ENCODE assay signal across 8 mouse cellular contexts in the genomic region with DNA sequence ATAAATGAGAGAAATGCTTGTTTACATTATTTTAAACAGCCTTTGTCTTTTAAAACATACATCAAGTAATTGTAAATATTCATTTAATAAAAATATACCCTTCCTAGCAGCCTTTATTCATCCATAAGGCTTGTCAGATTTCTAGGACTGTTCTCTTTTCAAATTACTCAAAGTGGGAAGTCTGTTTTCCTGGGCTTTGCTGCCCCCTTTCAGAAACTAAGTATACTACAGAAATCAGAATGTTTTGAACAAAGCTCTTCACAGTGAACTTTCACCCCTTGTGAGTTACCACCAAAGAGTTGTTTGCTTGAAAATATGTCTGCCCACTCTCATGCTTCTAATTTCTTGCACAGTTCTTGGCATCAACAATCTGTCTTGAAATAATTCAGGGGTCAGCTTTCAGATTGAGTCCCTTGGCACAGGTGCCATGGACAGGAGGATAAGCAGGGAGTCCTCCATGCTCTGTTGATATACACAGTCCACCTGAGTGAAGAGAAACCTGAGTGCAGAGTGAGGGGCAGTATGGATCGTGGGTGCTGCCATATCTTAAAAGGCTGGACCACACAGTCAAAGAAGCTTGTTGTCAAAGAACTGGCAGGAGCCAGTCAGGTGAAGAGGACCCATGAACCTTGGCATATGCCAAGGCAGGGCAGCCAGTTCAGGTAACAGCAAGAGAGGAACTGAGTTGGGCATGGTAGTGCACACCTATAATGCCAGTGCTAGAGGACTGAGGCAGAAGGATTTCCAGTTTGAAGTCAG. TPM values are rescaled to one million over a fixed set of nuclear protein-coding genes. Genes with fewer than 3 reads are reported as not detected.
A peak's percentile ranks its signal among the peaks of the same experiment; 100 is the strongest.
DNase-seq lines count a peak whose midpoint lies in the region; ATAC-seq lines count a peak whose summit lies in the region.

No protein-coding gene starts in this region.

- H3K36me3 ChIP-seq in neural tube, embryonic 15.5 days = 0 out of 2 replicates have a peak, but pooled peaks cover 4% of the 10 kb centered on the region

- H3K27me3 ChIP-seq in neural tube, embryonic 15.5 days (replicated peaks) = no peaks in the 10 kb centered on the region

- intact Hi-C loops in heart, postnatal 25 days (cut with DNase I) = loop anchor here (2.0 to 10.0 kb wide), 4 partner anchors 52 to 545 kb away; a partner anchor contains a TSS

- DNase-seq in heart, postnatal 4 days = peak; percentile 18
- no peak for DNase-seq in heart, postnatal 25 days (ENCODE audit: low spot score)
- DNase-seq in brain, adult 2 months (ENCODE audit: low read depth, low spot score) = peak; percentile 43
- DNase-seq in kidney, adult 8-10 months = peak; percentile 26 to 37
- no peak for DNase-seq in adrenal gland, postnatal 4 days (ENCODE audit: low spot score in 2 of 2)
- DNase-seq in thymus, adult 18-20 months = no peak

- 68% methylated on average over 1 of the region's 1 CpGs for WGBS in neural tube, embryonic 15.5 days

- ATAC-seq in CD4-positive, CD25-positive, alpha-beta regulatory T cell, adult 4 months = peak; percentile 41
- peak; percentile 50; the same call in 1 of the 2 replicates for ATAC-seq in neural tube, embryonic 15.5 days (ENCODE audit: low FRiP score)

- no peaks in the 10 kb centered on the region for H3K9me3 ChIP-seq in neural tube, embryonic 15.5 days (replicated peaks)

- H3K4me2 ChIP-seq in neural tube, embryonic 15.5 days = no peak overlapping the region

- no peak overlapping the region for H3K4me3 ChIP-seq in neural tube, embryonic 15.5 days (replicated peaks)

- no peaks in the 10 kb centered on the region for H3K4me1 ChIP-seq in neural tube, embryonic 15.5 days

- no peak overlapping the region for H3K9ac ChIP-seq in neural tube, embryonic 15.5 days (replicated peaks)

- H3K27ac ChIP-seq in neural tube, embryonic 15.5 days (replicated peaks) = no peak overlapping the region

RNA-seq across cellular contexts. Expression of a gene that starts 47.9 kb away (rescaled TPM):
- 100 to 1,000 TPM; 130 to 143 TPM for total RNA-seq in heart, postnatal 4 days (2021)
- total RNA-seq in heart, postnatal 25 days (2021) = 10 to 100 TPM; 69.3 to 87.4 TPM
- polyA plus RNA-seq in CD4-positive, CD25-positive, alpha-beta regulatory T cell, adult 4 months (2017; shearing (Covaris generic)) = 100 to 1,000 TPM; 411 to 495 TPM
- polyA plus RNA-seq in neural tube, embryonic 15.5 days (2015; fragmentation: Nextera tagmentation; extraction: Ambion mirVana) = 258 and 272 TPM in 2 replicates
- 100 to 1,000 TPM; 199 to 213 TPM for total RNA-seq in adrenal gland, postnatal 4 days (2021)

RNA-seq across cellular contexts. Expression of a gene that starts 53.2 kb away (rescaled TPM):
- total RNA-seq in heart, postnatal 4 days (2021) = 10 to 100 TPM; 18.0 to 20.9 TPM
- total RNA-seq in heart, postnatal 25 days (2021) = 10 to 100 TPM; 12.1 to 12.8 TPM
- 100 to 1,000 TPM; 167 to 195 TPM for polyA plus RNA-seq in CD4-positive, CD25-positive, alpha-beta regulatory T cell, adult 4 months (2017; shearing (Covaris generic))
- polyA plus RNA-seq in neural tube, embryonic 15.5 days (2015; fragmentation: Nextera tagmentation; extraction: Ambion mirVana) = 21.4 and 23.1 TPM in 2 replicates
- 10 to 100 TPM; 38.2 TPM for total RNA-seq in adrenal gland, postnatal 4 days (2021)

Comparison
In these comparisons a context has a peak if more than half of its experiments do, and no peak if none do; other contexts are left out.
1. DNase-seq: peak in heart, postnatal 4 days (single experiment), brain, adult 2 months (single experiment) and kidney, adult 8-10 months (2 of 2); none in heart, postnatal 25 days (single experiment), adrenal gland, postnatal 4 days (0 of 2) and thymus, adult 18-20 months (0 of 2).